Mouse (Mus musculus) C2C12 (cell line): ENCODE results near the gene Ankrd39.

Experiments used
- CEBPB ChIP-seq: IDR thresholded peaks from one replicate; pipeline ENCODE4 v1.6.1; 2011; ENCODE audit warnings: low read depth, mild to moderate bottlenecking, control low read depth, moderate library complexity
- CTCF ChIP-seq: IDR thresholded peaks from one replicate; pipeline ENCODE4 v1.5.1; 2011; ENCODE audit not compliant: control insufficient read depth, insufficient read depth, insufficient read length
- FOSL1 ChIP-seq: IDR thresholded peaks from one replicate; pipeline ENCODE4 v1.8.0; 2011; ENCODE audit warnings: mild to moderate bottlenecking, low read length; ENCODE audit not compliant: poor library complexity, insufficient read depth, severe bottlenecking
- MAX ChIP-seq: IDR thresholded peaks from one replicate; pipeline ENCODE4 v1.6.1; 2011; ENCODE audit warnings: mild to moderate bottlenecking, control low read depth
- MYOD1 ChIP-seq: IDR thresholded peaks from one replicate; pipeline ENCODE4 v1.6.1; 2011; ENCODE audit warnings: low read depth; ENCODE audit not compliant: control insufficient read depth, insufficient read length
- MYOG ChIP-seq: IDR thresholded peaks from one replicate; pipeline ENCODE4 v1.6.1; 2011; ENCODE audit not compliant: control insufficient read depth, insufficient read length; ENCODE audit errors: extremely low read depth
- USF1 ChIP-seq: IDR thresholded peaks from one replicate; pipeline ENCODE4 v1.6.1; 2011; ENCODE audit warnings: low read depth, mild to moderate bottlenecking, control low read depth, moderate library complexity

DNA sequence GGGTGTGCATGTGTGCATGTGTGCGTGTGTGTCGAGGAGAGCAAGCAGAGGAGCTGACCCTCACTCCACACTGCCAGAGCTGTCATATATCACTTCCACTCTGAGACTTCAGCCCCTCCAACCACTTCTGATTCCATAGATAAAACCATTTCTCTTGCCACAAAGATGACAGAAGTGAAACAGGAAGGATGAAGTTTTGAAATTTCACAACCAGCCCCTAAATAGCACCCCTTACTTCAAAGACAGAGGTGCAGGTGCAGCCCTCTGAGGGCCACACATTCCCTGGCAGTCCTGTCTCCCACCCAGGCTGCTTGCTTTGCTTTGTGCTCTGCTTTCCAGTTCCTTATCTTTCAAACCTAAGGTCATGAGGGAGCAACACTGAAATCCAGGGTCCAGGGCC is 44.2 kb upstream of the Ankrd39 start:
- TF ChIP-seq MAX (no peak), CTCF (no peak), FOSL1 (no peak), CEBPB (no peak), MYOD1 (no peak), USF1 (no peak), MYOG (no peak)
